Mouse (Mus musculus) MEL (cell line): Measurements from ENCODE around the gene Naa60. TPM values are rescaled to one million over a fixed set of nuclear protein-coding genes. Genes with fewer than 3 reads are reported as not detected.

Experiments
- DNase-seq: peaks from one replicate; pipeline ENCODE4 v3.0.0; 2011; ENCODE audit warnings: low read depth, low spot score
- H3K27ac ChIP-seq: 2 replicates; pipeline ENCODE4 v1.5.1; 2012; ENCODE audit warnings: low read depth, mild to moderate bottlenecking, control low read depth, low read length, moderate library complexity; ENCODE audit not compliant: control insufficient read depth
- H3K27me3 ChIP-seq, 2 experiments: fragments of 150-350 bp in 1 of 2; sonication (generic) in 1 of 2; 2 replicates each; pipeline ENCODE4 v1.6.1; 2012; ENCODE audit warnings: low read length in 2 of 2, mild to moderate bottlenecking in 2 of 2, improper control_type of control experiment in 1 of 2, moderate library complexity in 1 of 2; ENCODE audit not compliant: insufficient read depth in 2 of 2, control insufficient read depth in 1 of 2
- H3K36me3 ChIP-seq, 2 experiments: 2 replicates each; pipeline ENCODE4 v1.6.1; 2012 to 2014; ENCODE audit warnings: low read length in 2 of 2, improper control_type of control experiment in 1 of 2, inconsistent platforms in 1 of 2, mild to moderate bottlenecking in 1 of 2; ENCODE audit not compliant: insufficient read depth in 2 of 2, control insufficient read depth in 1 of 2
- H3K4me1 ChIP-seq, 2 experiments: fragments of 150-350 bp in 1 of 2; sonication (generic) in 1 of 2; 2 replicates each; pipeline ENCODE4 v1.6.1; 2012; ENCODE audit warnings: low read length in 2 of 2, improper control_type of control experiment in 1 of 2, mild to moderate bottlenecking in 1 of 2; ENCODE audit not compliant: insufficient read depth in 2 of 2, control insufficient read depth in 1 of 2
- H3K4me3 ChIP-seq, 2 experiments: fragments of 150-350 bp in 1 of 2; sonication (generic) in 1 of 2; 2 replicates each; pipeline ENCODE4 v1.5.1; 2012; ENCODE audit warnings: low read depth in 2 of 2, low read length in 2 of 2, mild to moderate bottlenecking in 2 of 2, moderate library complexity in 2 of 2, control low read depth in 1 of 2, improper control_type of control experiment in 1 of 2; ENCODE audit not compliant: control insufficient read depth in 1 of 2, insufficient read depth in 1 of 2
- H3K79me2 ChIP-seq: 2 replicates; pipeline ENCODE4 v1.6.1; 2012; ENCODE audit warnings: mild to moderate bottlenecking, low read length, moderate library complexity; ENCODE audit not compliant: control insufficient read depth, poor library complexity, insufficient read depth
- H3K9ac ChIP-seq: 2 replicates; pipeline ENCODE4 v1.6.1; 2012; ENCODE audit warnings: low read depth, mild to moderate bottlenecking, control low read depth, low read length, moderate library complexity; ENCODE audit not compliant: control insufficient read depth, poor library complexity, severe bottlenecking
- H3K9me3 ChIP-seq: fragments of 150-350 bp; sonication (generic); replicated peaks from 2 replicates; pipeline ENCODE4 v1.6.1; 2012; ENCODE audit warnings: mild to moderate bottlenecking, low read length, improper control_type of control experiment, moderate library complexity; ENCODE audit not compliant: insufficient read depth
- CHD1 ChIP-seq: IDR thresholded peaks from 2 replicates; pipeline ENCODE4 v1.6.1; 2012; ENCODE audit warnings: low read depth, mild to moderate bottlenecking, inconsistent platforms, low read length, improper control_type of control experiment
- CHD2 ChIP-seq: IDR thresholded peaks from 2 replicates; pipeline ENCODE4 v1.6.1; 2011; ENCODE audit warnings: low read length, improper control_type of control experiment
- CTCF ChIP-seq, 3 experiments: IDR thresholded peaks in 2 of 3; conservative IDR thresholded peaks in 1 of 3; 2 replicates each; pipeline ENCODE4 v1.5.1; 2011 to 2012; ENCODE audit warnings: low read length in 3 of 3, low read depth in 2 of 3, mild to moderate bottlenecking in 2 of 3, improper control_type of control experiment in 1 of 3, inconsistent platforms in 1 of 3, mixed read lengths in 1 of 3, moderate library complexity in 1 of 3; ENCODE audit not compliant: control insufficient read depth in 1 of 3, insufficient read depth in 1 of 3, poor library complexity in 1 of 3, severe bottlenecking in 1 of 3
- E2F4 ChIP-seq: IDR thresholded peaks from 2 replicates; pipeline ENCODE4 v1.6.1; 2011; ENCODE audit warnings: low read depth, low read length, improper control_type of control experiment, borderline replicate concordance
- ELF1 ChIP-seq: IDR thresholded peaks from 2 replicates; pipeline ENCODE4 v1.6.1; 2014; ENCODE audit warnings: low read depth, mild to moderate bottlenecking, inconsistent platforms, low read length, improper control_type of control experiment, moderate library complexity
- GABPA ChIP-seq: IDR thresholded peaks from 2 replicates; pipeline ENCODE4 v1.6.1; 2012; ENCODE audit warnings: low read depth, mild to moderate bottlenecking, inconsistent platforms, low read length, improper control_type of control experiment, moderate library complexity
- MAFK ChIP-seq: IDR thresholded peaks from 2 replicates; pipeline ENCODE4 v1.6.1; 2011; ENCODE audit warnings: low read depth, mild to moderate bottlenecking, low read length, improper control_type of control experiment, borderline replicate concordance
- MAX ChIP-seq: IDR thresholded peaks from 2 replicates; pipeline ENCODE4 v1.6.1; 2011; ENCODE audit warnings: low read length, improper control_type of control experiment
- MEF2A ChIP-seq: IDR thresholded peaks from 2 replicates; pipeline ENCODE4 v1.6.1; 2014; ENCODE audit warnings: low read depth, mild to moderate bottlenecking, inconsistent platforms, low read length, improper control_type of control experiment; ENCODE audit not compliant: poor library complexity, insufficient replicate concordance, severe bottlenecking; ENCODE audit errors: extremely low read depth
- MYC ChIP-seq: IDR thresholded peaks from 2 replicates; pipeline ENCODE4 v1.6.1; 2011; ENCODE audit warnings: low read depth, mild to moderate bottlenecking, low read length, improper control_type of control experiment, moderate library complexity
- POLR2A ChIP-seq, 2 experiments: IDR thresholded peaks; 2 replicates each; pipeline ENCODE4 v1.6.1; 2011 to 2012; ENCODE audit warnings: low read length in 2 of 2, mild to moderate bottlenecking in 2 of 2, control low read depth in 1 of 2, improper control_type of control experiment in 1 of 2, low read depth in 1 of 2, moderate library complexity in 1 of 2; ENCODE audit not compliant: control insufficient read depth in 1 of 2, insufficient read depth in 1 of 2, poor library complexity in 1 of 2
- RAD21 ChIP-seq: IDR thresholded peaks from 2 replicates; pipeline ENCODE4 v1.6.1; 2011; ENCODE audit warnings: mild to moderate bottlenecking, low read depth, low read length, improper control_type of control experiment
- SMC3 ChIP-seq: IDR thresholded peaks from 2 replicates; pipeline ENCODE4 v1.6.1; 2011; ENCODE audit warnings: low read depth, low read length, improper control_type of control experiment
- TAL1 ChIP-seq: IDR thresholded peaks from 2 replicates; pipeline ENCODE4 v1.6.1; 2012; ENCODE audit warnings: mild to moderate bottlenecking, inconsistent platforms, low read length, moderate library complexity, mixed read lengths
- TBP ChIP-seq: IDR thresholded peaks from 2 replicates; pipeline ENCODE4 v1.8.0; 2011; ENCODE audit warnings: low read depth, low read length, improper control_type of control experiment
- TCF12 ChIP-seq: IDR thresholded peaks from 2 replicates; pipeline ENCODE4 v1.6.1; 2014; ENCODE audit warnings: low read depth, mild to moderate bottlenecking, inconsistent platforms, low read length, improper control_type of control experiment, moderate library complexity
- UBTF ChIP-seq: IDR thresholded peaks from 2 replicates; pipeline ENCODE4 v1.6.1; 2012; ENCODE audit warnings: low read depth, mild to moderate bottlenecking, inconsistent platforms, low read length, improper control_type of control experiment, moderate library complexity, borderline replicate concordance; ENCODE audit not compliant: insufficient read depth
- USF2 ChIP-seq, 2 experiments: IDR thresholded peaks; 2 replicates each; pipeline ENCODE4 v1.6.1; 2011 to 2012; ENCODE audit warnings: improper control_type of control experiment in 2 of 2, low read length in 2 of 2, borderline replicate concordance in 1 of 2, inconsistent platforms in 1 of 2, low read depth in 1 of 2, mild to moderate bottlenecking in 1 of 2; ENCODE audit not compliant: insufficient read depth in 1 of 2
- ZC3H11A ChIP-seq: IDR thresholded peaks from 2 replicates; pipeline ENCODE4 v1.6.1; 2012; ENCODE audit warnings: low read depth, mild to moderate bottlenecking, inconsistent platforms, low read length, improper control_type of control experiment
- polyA plus RNA-seq, 2 experiments: library from polyadenylated mRNA; stranded (reverse) in 1 of 2; unstranded in 1 of 2; fragments of >175 nt in 1 of 2; fragments of >200 nt in 1 of 2; gene quantifications; 2 replicates each; pipeline versions ENCODE4 v1.2.1 to v1.2.4; 2012; ENCODE audit warnings: low replicate concordance in 2 of 2, low read depth in 1 of 2; ENCODE audit not compliant: insufficient read length in 2 of 2, insufficient read depth in 1 of 2, missing spikeins in 1 of 2
- total RNA-seq: library from RNA; depleted of rRNA; stranded (reverse); fragments of 300-350 nt; gene quantifications from 2 replicates; pipeline ENCODE4 v1.2.3, GENCODE M21; 2012

Gene Naa60
- total and polyA plus RNA-seq, 3 experiments = 28.0 to 67.5 TPM; not detected in 1

DNA sequence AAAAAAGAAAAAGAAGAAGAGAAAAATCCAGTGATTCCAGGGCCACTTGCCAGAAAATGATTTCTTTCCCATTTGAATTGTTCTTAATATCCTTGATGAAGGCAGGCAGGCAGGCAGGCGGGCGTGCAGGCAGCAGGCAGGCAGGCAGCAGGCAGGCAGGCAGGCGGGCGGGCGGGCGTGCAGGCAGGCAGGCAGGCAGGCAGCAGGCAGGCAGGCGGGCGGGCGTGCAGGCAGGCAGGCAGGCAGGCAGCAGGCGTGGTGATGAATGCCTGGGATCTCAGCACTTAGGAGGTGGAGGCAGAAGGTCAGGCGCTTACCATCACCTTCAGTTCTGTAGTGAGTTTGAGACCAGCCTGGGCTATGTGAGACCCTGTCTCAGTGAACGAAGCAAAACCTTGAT is 19.6 kb upstream of the Naa60 start:
- Histone ChIP-seq H3K4me1 (no peaks in the 10 kb centered on the region; a peak in 1 of 4 replicates), H3K27ac (no peak overlapping the region), H3K9ac (no peak overlapping the region), H3K36me3 (peaks cover 0 to 4% of the 10 kb centered on the region in 2 experiments; a peak in 2 of 4 replicates), H3K79me2 (no peaks in the 10 kb centered on the region), H3K4me3 (no peak overlapping the region)
- DNase-seq = no peak
- TF ChIP-seq RAD21 = no peak
- no peak for TF ChIP-seq SMC3
- TF ChIP-seq TBP = no peak
- no peak for TF ChIP-seq POLR2A (IDR thresholded peaks at IDR 0.05; ENCODE audit: control insufficient read depth in 1 of 2, insufficient read depth in 1 of 2, low read depth in 1 of 2, low read length in 2 of 2, poor library complexity in 1 of 2)
- TF ChIP-seq, all 39 proteins: peak for 0
- Histone ChIP-seq H3K27me3 (no peaks in the 10 kb centered on the region), H3K9me3 (no peaks in the 10 kb centered on the region)

DNA sequence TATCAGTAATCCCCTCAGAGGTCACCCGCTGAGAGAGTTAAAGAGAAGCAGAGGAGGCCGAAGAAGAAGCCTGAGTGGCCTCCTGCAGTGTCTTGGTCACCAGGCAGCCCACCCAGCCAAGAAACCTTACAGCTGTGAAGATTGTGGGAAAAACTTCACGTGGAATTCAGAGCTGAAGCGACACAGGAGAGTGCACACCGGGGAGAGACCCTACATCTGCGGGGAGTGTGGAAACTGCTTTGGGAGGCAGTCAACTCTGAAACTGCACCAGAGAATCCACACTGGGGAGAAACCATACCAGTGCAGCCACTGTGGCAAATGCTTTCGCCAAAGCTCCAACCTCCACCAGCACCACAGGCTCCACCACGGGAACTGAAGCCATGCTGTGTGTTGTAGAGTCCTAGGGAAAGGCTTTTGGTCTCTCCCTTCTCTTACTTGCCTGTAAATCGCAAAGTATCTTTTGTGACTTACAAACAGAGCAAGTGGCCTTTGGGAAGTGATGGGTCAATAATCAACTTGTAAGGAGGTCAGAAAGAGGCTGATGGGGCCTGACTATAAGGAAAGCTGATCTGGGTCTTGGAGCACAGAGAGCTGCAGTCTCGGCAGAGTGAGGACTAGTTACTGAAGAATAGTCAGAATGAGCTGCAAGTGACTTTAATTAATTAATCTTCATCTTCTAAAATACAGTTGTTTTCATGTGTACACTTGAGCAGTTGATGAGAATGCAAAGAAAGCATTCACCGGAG is 17.6 kb upstream of the Naa60 start:
- H3K4me3 ChIP-seq = no peak overlapping the region
- no peaks in the 10 kb centered on the region for H3K79me2 ChIP-seq
- H3K9ac ChIP-seq = no peak overlapping the region
- DNase-seq = no peak
- H3K27ac ChIP-seq = no peak overlapping the region
- peaks cover 0 to 4% of the 10 kb centered on the region in 2 experiments; a peak in 2 of 4 replicates for H3K36me3 ChIP-seq
- no peak for TF ChIP-seq MAFK
- TF ChIP-seq TBP = no peak
- TF ChIP-seq UBTF = no peak
- no peak for TF ChIP-seq TAL1
- TF ChIP-seq ZC3H11A = no peak
- no peak for TF ChIP-seq USF2 (IDR thresholded peaks at IDR 0.05; ENCODE audit: borderline replicate concordance in 1 of 2, insufficient read depth in 1 of 2, low read depth in 1 of 2, low read length in 2 of 2)
- TF ChIP-seq GABPA = no peak
- TF ChIP-seq CHD1 = no peak
- TF ChIP-seq CTCF (IDR thresholded peaks at IDR 0.05 in 2 of 3, conservative IDR thresholded peaks at IDR 0.05 in 1 of 3; ENCODE audit: control insufficient read depth in 1 of 3, insufficient read depth in 1 of 3, low read depth in 2 of 3, low read length in 3 of 3, poor library complexity in 1 of 3, severe bottlenecking in 1 of 3) = no peak
- no peak for TF ChIP-seq CHD2
- TF ChIP-seq, all 39 proteins: peak for 0
- no peaks in the 10 kb centered on the region for H3K27me3 ChIP-seq
- no peaks in the 10 kb centered on the region for H3K4me1 ChIP-seq
- H3K9me3 ChIP-seq = no peaks in the 10 kb centered on the region

DNA sequence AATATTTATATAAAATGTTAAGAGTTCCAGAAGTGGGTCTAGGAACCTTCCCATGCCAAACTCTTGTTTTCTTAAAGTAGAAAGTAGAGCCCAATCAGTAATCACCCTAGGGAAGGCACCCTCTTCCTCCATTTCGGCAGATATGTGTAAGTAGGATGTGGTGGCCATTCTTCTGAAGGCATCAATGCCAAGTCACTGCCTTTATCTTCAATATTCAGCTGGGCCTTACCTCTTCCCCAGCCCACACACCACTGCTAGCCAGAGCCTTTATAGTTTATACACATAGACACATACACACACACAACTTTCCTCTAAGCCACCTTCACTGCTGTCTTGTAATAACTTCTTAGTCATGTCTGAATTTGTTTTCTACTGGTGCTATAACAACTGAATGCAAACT is 16.4 kb upstream of the Naa60 start:
- TF ChIP-seq MAFK = no peak
- TF ChIP-seq TCF12 = 0 out of 2 replicates have a peak, but pooled peaks have one; percentile 10
- no peak for TF ChIP-seq MYC
- peak; percentile 49 for TF ChIP-seq TAL1
- TF ChIP-seq MEF2A = no peak
- TF ChIP-seq ELF1 = no peak
- no peak for TF ChIP-seq MAX
- no peak for TF ChIP-seq CHD2
- no peak for TF ChIP-seq E2F4
- TF ChIP-seq, all 39 proteins: peak for 2
- H3K27me3 ChIP-seq = no peaks in the 10 kb centered on the region
- no peaks in the 10 kb centered on the region for H3K4me1 ChIP-seq
- peaks cover 0 to 4% of the 10 kb centered on the region in 2 experiments; a peak in 2 of 4 replicates for H3K36me3 ChIP-seq
- no peak overlapping the region for H3K9ac ChIP-seq
- no peak overlapping the region for H3K27ac ChIP-seq
- H3K9me3 ChIP-seq = no peaks in the 10 kb centered on the region
- no peak overlapping the region for H3K4me3 ChIP-seq
- H3K79me2 ChIP-seq = no peaks in the 10 kb centered on the region
- DNase-seq = peak; percentile 46
